Mouse (Mus musculus) forebrain, embryonic 15.5 days (tissue): ENCODE data around the gene Nav2. TPM values are rescaled to one million over a fixed set of nuclear protein-coding genes. Genes with fewer than 3 reads are reported as not detected.

Experiments
- ATAC-seq: fragments of 200-750 bp; cut with Nextera tagmentation; replicated peaks from 2 replicates; pipeline ENCODE4 v1.8.0; 2017; ENCODE audit warnings: mild to moderate bottlenecking, moderate TSS enrichment, moderate library complexity
- H3K27ac ChIP-seq: fragments of 300-500 bp; sonication (generic); replicated peaks from 2 replicates; pipeline ENCODE4 v1.5.1; 2015; ENCODE audit warnings: mild to moderate bottlenecking, inconsistent platforms
- H3K27me3 ChIP-seq: fragments of 300-500 bp; sonication (generic); 2 replicates; pipeline ENCODE4 v1.6.1; 2015; ENCODE audit warnings: inconsistent platforms
- H3K36me3 ChIP-seq: fragments of 300-500 bp; sonication (generic); 2 replicates; pipeline ENCODE4 v1.6.1; 2015; ENCODE audit warnings: mild to moderate bottlenecking, inconsistent platforms
- H3K4me1 ChIP-seq: fragments of 300-500 bp; sonication (generic); 2 replicates; pipeline ENCODE4 v1.6.1; 2015; ENCODE audit warnings: inconsistent platforms
- H3K4me2 ChIP-seq: fragments of 300-500 bp; sonication (generic); replicated peaks from 2 replicates; pipeline ENCODE4 v1.6.1; 2015; ENCODE audit warnings: mild to moderate bottlenecking, inconsistent platforms
- H3K4me3 ChIP-seq: fragments of 300-500 bp; sonication (generic); 2 replicates; pipeline ENCODE4 v1.5.1; 2015; ENCODE audit warnings: mild to moderate bottlenecking, inconsistent platforms
- H3K9ac ChIP-seq: fragments of 300-500 bp; sonication (generic); replicated peaks from 2 replicates; pipeline ENCODE4 v1.6.1; 2015; ENCODE audit warnings: mild to moderate bottlenecking, inconsistent platforms
- H3K9me3 ChIP-seq: fragments of 300-500 bp; sonication (generic); 2 replicates; pipeline ENCODE4 v1.6.1; 2016; ENCODE audit warnings: inconsistent platforms
- WGBS: fragments of 180-500 bp; shearing (Covaris S2); methylation state at CpG from one replicate; pipeline ENCODE4 v1.1.7; 2015; ENCODE audit warnings: mixed read lengths; 5-methylcytosine and 5-hydroxymethylcytosine counted together
- polyA plus RNA-seq: library from polyadenylated mRNA; unstranded; fragments of >200 nt; fragmentation: Nextera tagmentation; extraction: Ambion mirVana; gene quantifications from 2 replicates; pipeline ENCODE4 v1.2.1, GENCODE M21; 2015

Gene Nav2
- polyA plus RNA-seq, 1 experiment from 2014 or later, result 27.3 TPM

- H3K4me2 ChIP-seq, result no peak overlapping the region
- H3K4me1 ChIP-seq, result peaks cover 16% of the 10 kb centered on the region
- H3K9me3 ChIP-seq, result no peaks in the 10 kb centered on the region
- H3K27ac ChIP-seq, result no peak overlapping the region
- no peak overlapping the region for H3K4me3 ChIP-seq
- no peak for ATAC-seq
- WGBS, result 91% methylated on average over 5 of the region's 5 CpGs
- H3K27me3 ChIP-seq, result no peaks in the 10 kb centered on the region
- H3K36me3 ChIP-seq, result no peaks in the 10 kb centered on the region
- no peak overlapping the region for H3K9ac ChIP-seq
These were observed 346.5 kb downstream of the Nav2 start for GRCm38 (mm10) chr7:49255053-49255452.

- Histone ChIP-seq H3K4me2 (no peak overlapping the region), H3K4me3 (no peak overlapping the region), H3K36me3 (no peaks in the 10 kb centered on the region), H3K9ac (no peak overlapping the region), H3K4me1 (peaks cover 20% of the 10 kb centered on the region), H3K9me3 (no peaks in the 10 kb centered on the region), H3K27ac (no peak overlapping the region), H3K27me3 (no peaks in the 10 kb centered on the region)
- ATAC-seq, result no peak
- 82% methylated on average over 13 of the region's 13 CpGs for WGBS
These were observed 348.9 kb downstream of the Nav2 start for GRCm38 (mm10) chr7:49257234-49257906.

GRCm38 (mm10) chr7:49258088-49258487 lies 349.6 kb downstream of the Nav2 start:
- no peaks in the 10 kb centered on the region for H3K27me3 ChIP-seq
- H3K27ac ChIP-seq, result no peak overlapping the region
- no peak overlapping the region for H3K4me3 ChIP-seq
- no peak overlapping the region for H3K4me2 ChIP-seq
- H3K36me3 ChIP-seq, result no peaks in the 10 kb centered on the region
- no peak for ATAC-seq
- H3K9ac ChIP-seq, result no peak overlapping the region
- peaks cover 21% of the 10 kb centered on the region for H3K4me1 ChIP-seq
- 89% methylated on average over 6 of the region's 6 CpGs for WGBS
- H3K9me3 ChIP-seq, result no peaks in the 10 kb centered on the region

- Histone ChIP-seq H3K27me3 (no peaks in the 10 kb centered on the region), H3K27ac (no peak overlapping the region), H3K4me3 (no peak overlapping the region), H3K4me1 (peaks cover 35% of the 10 kb centered on the region), H3K4me2 (no peak overlapping the region), H3K9me3 (no peaks in the 10 kb centered on the region), H3K9ac (no peak overlapping the region), H3K36me3 (no peaks in the 10 kb centered on the region)
- peak; percentile 39 for ATAC-seq
- 57% methylated on average over 13 of the region's 13 CpGs for WGBS
These were observed 353.5 kb downstream of the Nav2 start for GRCm38 (mm10) chr7:49261941-49262511.

GRCm38 (mm10) chr7:49266422-49266821 lies 357.9 kb downstream of the Nav2 start:
- Histone ChIP-seq H3K9ac (no peak overlapping the region), H3K4me2 (no peak overlapping the region), H3K27me3 (no peaks in the 10 kb centered on the region), H3K27ac (peak overlapping the region; percentile 89), H3K4me1 (peaks cover 41% of the 10 kb centered on the region), H3K36me3 (no peaks in the 10 kb centered on the region), H3K4me3 (no peak overlapping the region), H3K9me3 (no peaks in the 10 kb centered on the region)
- 60% methylated on average over 6 of the region's 6 CpGs for WGBS
- ATAC-seq, result peak; percentile 23; the same call in 1 of the 2 replicates

GRCm38 (mm10) chr7:49267621-49268325 lies 359.3 kb downstream of the Nav2 start:
- Histone ChIP-seq H3K9me3 (no peaks in the 10 kb centered on the region), H3K9ac (no peak overlapping the region), H3K4me1 (peaks cover 36% of the 10 kb centered on the region), H3K4me3 (no peak overlapping the region), H3K27ac (peak overlapping the region; percentile 89), H3K27me3 (no peaks in the 10 kb centered on the region), H3K4me2 (no peak overlapping the region), H3K36me3 (no peaks in the 10 kb centered on the region)
- WGBS, result 67% methylated on average over 12 of the region's 12 CpGs
- peak; percentile 46 for ATAC-seq

GRCm38 (mm10) chr7:49268401-49268921 lies 359.9 kb downstream of the Nav2 start:
- H3K4me1 ChIP-seq, result peaks cover 43% of the 10 kb centered on the region
- no peak overlapping the region for H3K4me3 ChIP-seq
- no peak overlapping the region for H3K4me2 ChIP-seq
- H3K27me3 ChIP-seq, result no peaks in the 10 kb centered on the region
- ATAC-seq, result peak; percentile 10; the same call in 1 of the 2 replicates
- H3K36me3 ChIP-seq, result no peaks in the 10 kb centered on the region
- H3K9me3 ChIP-seq, result no peaks in the 10 kb centered on the region
- peak overlapping the region; percentile 89 for H3K27ac ChIP-seq
- 68% methylated on average over 9 of the region's 9 CpGs for WGBS
- H3K9ac ChIP-seq, result no peak overlapping the region

- Histone ChIP-seq H3K9me3 (no peaks in the 10 kb centered on the region), H3K9ac (no peak overlapping the region), H3K27ac (peak overlapping the region; percentile 38; the same call in 1 of the 2 replicates), H3K36me3 (no peaks in the 10 kb centered on the region), H3K4me2 (no peak overlapping the region), H3K4me1 (peaks cover 61% of the 10 kb centered on the region), H3K27me3 (no peaks in the 10 kb centered on the region), H3K4me3 (no peak overlapping the region)
- no peak for ATAC-seq
- 73% methylated on average over 11 of the region's 11 CpGs for WGBS
These were observed 362.3 kb downstream of the Nav2 start for GRCm38 (mm10) chr7:49270855-49271254.

GRCm38 (mm10) chr7:49272445-49273439 lies 364.2 kb downstream of the Nav2 start:
- H3K27ac ChIP-seq, result peak overlapping the region; percentile 32; the same call in 1 of the 2 replicates
- H3K27me3 ChIP-seq, result no peaks in the 10 kb centered on the region
- no peak overlapping the region for H3K4me2 ChIP-seq
- no peaks in the 10 kb centered on the region for H3K36me3 ChIP-seq
- 20% methylated on average over 16 of the region's 16 CpGs for WGBS
- H3K9ac ChIP-seq, result 0 out of 2 replicates have a peak overlapping the region, but pooled peaks have one; percentile 23
- H3K9me3 ChIP-seq, result no peaks in the 10 kb centered on the region
- ATAC-seq, result peak; percentile 55; the same call in 1 of the 2 replicates
- H3K4me1 ChIP-seq, result peaks cover 49% of the 10 kb centered on the region
- no peak overlapping the region for H3K4me3 ChIP-seq

GRCm38 (mm10) chr7:49273907-49274656 lies 365.6 kb downstream of the Nav2 start:
- Histone ChIP-seq H3K36me3 (no peaks in the 10 kb centered on the region), H3K4me2 (no peak overlapping the region), H3K27me3 (no peaks in the 10 kb centered on the region), H3K4me3 (no peak overlapping the region), H3K4me1 (peaks cover 40% of the 10 kb centered on the region), H3K27ac (peak overlapping the region; percentile 15; the same call in 1 of the 2 replicates), H3K9ac (no peak overlapping the region), H3K9me3 (no peaks in the 10 kb centered on the region)
- ATAC-seq, result no peak
- 84% methylated on average over 13 of the region's 13 CpGs for WGBS

GRCm38 (mm10) chr7:49274676-49275075 lies 366.2 kb downstream of the Nav2 start:
- Histone ChIP-seq H3K4me2 (no peak overlapping the region), H3K36me3 (no peaks in the 10 kb centered on the region), H3K9me3 (no peaks in the 10 kb centered on the region), H3K9ac (no peak overlapping the region), H3K27ac (no peak overlapping the region), H3K4me1 (peaks cover 40% of the 10 kb centered on the region), H3K27me3 (no peaks in the 10 kb centered on the region), H3K4me3 (no peak overlapping the region)
- no peak for ATAC-seq
- WGBS, result 53% methylated on average over 8 of the region's 8 CpGs
